Mouse (Mus musculus): ENCODE results near the gene Col10a1. TPM values are rescaled to one million over a fixed set of nuclear protein-coding genes. Genes with fewer than 3 reads are reported as not detected.

The Col10a1 gene
- not detected in 2 replicates for polyA plus RNA-seq (2012; ENCODE audit: low replicate concordance)

GRCm38 (mm10) chr10:34389681-34390080, at the start of gene Col10a1:
Col10a1 (plus strand) TSS chr10:34389981.

GRCm38 (mm10) chr10:34418204-34418756, 28.5 kb downstream of the Col10a1 start, which contains the start of gene Nt5dc1:
Nt5dc1 (minus strand) TSS chr10:34418552.

Other genes with a start within 250 kb of the Col10a1 start
- gene Dse, start 182.3 kb upstream of the Col10a1 start, polyA plus RNA-seq (2012; ENCODE audit: low replicate concordance): 2.7 and 5.2 TPM in 2 replicates
- gene Tspyl1, start 107.8 kb upstream of the Col10a1 start, polyA plus RNA-seq (2012; ENCODE audit: low replicate concordance): 25.7 and 51.4 TPM in 2 replicates
- gene Tspyl4, start 92.5 kb upstream of the Col10a1 start, polyA plus RNA-seq (2012; ENCODE audit: low replicate concordance): 3.7 and 4.4 TPM in 2 replicates
- gene Nt5dc1, start 28.6 kb downstream of the Col10a1 start, polyA plus RNA-seq (2012; ENCODE audit: low replicate concordance): 2.0 and 9.0 TPM in 2 replicates
- gene Frk, start 93.4 kb downstream of the Col10a1 start, polyA plus RNA-seq (2012; ENCODE audit: low replicate concordance): not detected in 2 replicates